Mouse (Mus musculus): ENCODE data around the gene Lclat1.

- TF ChIP-seq CTCF (IDR thresholded peaks at IDR 0.05; ENCODE audit: insufficient read depth, low read length) (no peak), POLR2A (IDR thresholded peaks at IDR 0.05; ENCODE audit: borderline replicate concordance, extremely low read depth, low read depth, low read length) (no peak)
These were observed 34.2 kb downstream of the Lclat1 start for GRCm38 (mm10) chr17:73142029-73142428.
